Mouse (Mus musculus) urinary bladder, postnatal 14 days (tissue): Measurements from ENCODE around the gene Bcl2.

ENCODE experiments used
- DNase-seq: peaks from one replicate; pipeline ENCODE4 v3.0.0; 2021; ENCODE audit warnings: low spot score

The Bcl2 gene

DNA sequence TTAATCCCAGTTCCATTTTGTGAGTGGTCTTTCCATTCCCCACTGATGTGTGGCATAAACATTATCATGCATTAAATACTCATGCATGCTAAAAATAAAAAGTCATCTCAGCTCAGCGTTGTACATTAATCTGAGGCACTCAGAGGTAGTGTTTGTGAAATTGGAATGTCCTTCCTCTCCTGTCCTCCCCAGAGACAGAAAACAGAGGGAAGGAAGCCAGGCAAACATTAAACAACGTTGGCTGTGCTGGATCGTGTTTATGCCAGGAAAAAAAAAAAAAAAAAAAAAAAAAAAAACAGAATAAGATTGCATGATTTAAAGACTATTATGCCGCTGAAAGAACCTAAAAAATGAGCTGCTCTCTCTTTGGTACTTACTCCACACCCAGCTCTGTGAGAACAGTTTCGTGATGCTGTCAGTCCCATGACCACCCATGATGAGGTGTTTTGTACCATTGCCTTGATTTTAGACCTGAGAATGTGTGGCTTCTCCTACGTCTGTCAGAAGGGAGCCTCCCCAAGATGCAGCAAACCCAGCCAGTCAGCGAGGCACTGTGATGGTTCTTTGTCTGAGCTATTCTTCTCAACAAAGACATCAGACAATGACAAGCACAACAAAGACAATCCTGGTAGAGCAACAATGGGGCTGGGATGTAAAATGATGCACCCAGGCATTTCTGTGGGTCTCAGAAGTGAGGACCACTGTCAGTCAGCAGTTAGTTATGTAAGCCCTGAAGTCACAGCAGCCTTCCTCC lies 200.0 kb downstream of the Bcl2 start:
- DNase-seq, result no peak

GRCm38 (mm10) chr1:106513481-106513880 lies 200.6 kb downstream of the Bcl2 start:
- DNase-seq, result no peak

DNA sequence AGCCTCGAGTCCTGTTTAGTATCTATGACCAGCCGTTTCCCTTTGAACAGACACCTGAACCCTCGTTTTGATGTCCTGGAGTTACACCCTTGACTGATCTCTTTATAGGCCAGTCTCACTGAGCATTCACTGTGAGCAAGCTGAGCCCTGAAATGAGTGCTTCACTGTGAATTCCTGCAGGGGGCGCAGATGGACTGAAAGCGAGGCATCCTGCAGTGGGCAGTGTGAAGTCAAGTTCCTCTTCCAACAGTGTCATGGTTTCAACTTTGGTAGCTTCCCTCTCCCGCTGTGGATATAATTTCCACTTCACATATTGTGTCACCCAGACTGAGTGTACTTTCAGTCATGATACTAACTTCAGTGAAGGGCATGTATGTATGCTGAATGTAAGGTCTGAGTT lies 202.5 kb downstream of the Bcl2 start:
- DNase-seq, result peak; percentile 79

DNA sequence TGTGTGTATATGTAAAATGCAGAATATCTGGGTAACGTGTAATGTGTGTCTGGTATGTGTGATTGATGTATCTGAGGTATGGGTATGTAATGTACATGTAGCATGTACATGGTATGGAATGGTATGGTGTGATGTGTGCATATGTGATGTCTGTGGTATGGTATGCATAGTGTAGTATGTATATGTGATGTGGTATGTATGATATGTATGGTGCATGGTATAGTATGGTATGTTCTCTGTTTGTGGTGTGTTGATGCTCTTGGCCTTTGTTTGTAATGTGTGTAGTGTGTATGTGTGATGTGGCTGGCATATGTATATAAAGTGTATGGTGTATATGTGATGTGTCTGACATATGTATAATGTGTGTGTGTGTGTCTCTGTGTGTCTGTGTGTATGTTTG lies 206.5 kb downstream of the Bcl2 start:
- DNase-seq, result no peak

DNA sequence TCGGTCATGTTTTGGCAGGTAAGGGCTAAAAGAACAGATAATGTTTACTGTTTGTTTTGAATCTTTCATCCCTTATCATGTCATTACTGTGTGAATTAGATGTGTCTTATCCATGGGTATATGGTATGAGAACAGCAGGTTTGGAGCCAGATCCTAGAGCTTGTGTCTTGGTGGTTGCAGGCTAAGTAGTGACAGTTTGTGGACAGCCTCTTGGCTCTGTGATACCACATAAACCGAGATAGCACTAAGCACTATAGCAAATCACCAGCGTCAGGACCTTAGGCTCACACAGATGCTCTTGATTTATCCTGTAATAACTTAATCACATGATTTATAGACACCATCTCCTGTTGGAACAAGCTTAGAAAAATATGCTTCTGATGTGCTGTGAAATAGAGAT lies 210.2 kb downstream of the Bcl2 start:
- no peak for DNase-seq

DNA sequence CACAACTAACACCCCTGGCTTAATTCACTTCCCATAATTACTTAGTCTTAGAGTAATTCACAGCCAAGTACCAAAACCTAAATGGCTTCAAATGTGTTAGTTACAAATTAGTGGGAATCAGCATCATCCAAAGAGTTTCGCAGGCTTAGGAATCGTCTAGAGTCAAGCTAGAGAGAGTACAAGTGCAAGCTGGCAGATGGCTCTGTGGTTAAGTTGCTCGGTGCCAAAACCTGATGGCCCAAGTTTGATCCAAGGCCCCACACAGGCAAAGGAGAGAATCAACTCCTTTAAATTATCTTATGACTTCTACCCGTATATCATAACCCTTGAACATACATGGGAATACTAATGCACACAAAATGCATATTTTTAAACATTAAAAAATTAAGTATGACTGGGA lies 210.7 kb downstream of the Bcl2 start:
- no peak for DNase-seq

GRCm38 (mm10) chr1:106497999-106498398 lies 216.1 kb downstream of the Bcl2 start:
- DNase-seq, result no peak
